ENCODE assay signal across 13 mouse cellular contexts in the genomic region with DNA sequence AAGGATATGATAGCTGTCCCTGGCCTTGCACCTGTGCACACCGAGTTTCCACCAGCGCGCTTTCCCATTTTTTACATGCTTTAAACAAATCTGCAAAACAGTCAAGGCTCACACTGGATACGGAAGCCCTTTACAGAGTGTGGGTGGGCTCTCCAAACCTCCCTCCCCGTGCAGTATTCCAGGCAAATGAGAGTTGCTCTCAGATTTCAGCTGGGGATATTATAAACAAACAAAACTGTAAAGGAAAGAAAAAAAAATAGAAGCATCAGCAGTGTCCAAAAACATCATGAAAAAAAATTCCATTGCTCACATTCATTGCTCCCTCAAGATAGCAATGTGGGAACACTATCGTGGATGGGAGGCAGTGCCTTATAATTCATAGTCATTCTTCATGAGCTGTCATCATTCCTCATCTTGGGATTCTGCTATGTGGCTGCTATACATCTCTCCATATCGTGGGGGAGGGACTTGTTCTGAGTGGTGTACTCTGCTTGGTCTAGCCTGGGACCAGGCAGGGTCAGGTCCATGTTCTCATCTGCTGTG.
"Had no signal": no experiment of that assay in that cellular context is flagged by ENCODE, and none has a peak within 500 bp of the region (broad histone marks: within the 10 kb centered on the region; RNA-seq: fewer than 3 reads in every experiment).

No protein-coding gene starts in this region.

- H3K27ac ChIP-seq: layer of hippocampus, adult 2 months; limb, embryonic 13.5 days; liver, embryonic 14.5 days; midbrain, embryonic 12.5 days; neural tube, embryonic 15.5 days; stomach, embryonic 15.5 days had no signal

- H3K4me3 ChIP-seq: layer of hippocampus, adult 2 months; limb, embryonic 13.5 days; midbrain, embryonic 12.5 days; myocyte; neural tube, embryonic 15.5 days; stomach, embryonic 15.5 days had no signal

- H3K4me1 ChIP-seq: midbrain, embryonic 12.5 days; neural tube, embryonic 15.5 days; stomach, embryonic 15.5 days had no signal

- H3K9ac ChIP-seq: limb, embryonic 13.5 days; liver, embryonic 14.5 days; midbrain, embryonic 12.5 days; neural tube, embryonic 15.5 days; stomach, embryonic 15.5 days had no signal

- ATAC-seq: intestine, postnatal 0 days had no signal

- H3K36me3 ChIP-seq: limb, embryonic 13.5 days; midbrain, embryonic 12.5 days; neural tube, embryonic 15.5 days; stomach, embryonic 15.5 days had no signal

- DNase-seq: kidney, adult 8-10 months; kidney, postnatal 36 days; left cerebral cortex, postnatal 4 days; right cerebral cortex, postnatal 14 days; thymus, postnatal 36 days had no signal

- H3K9me3 ChIP-seq: limb, embryonic 13.5 days; midbrain, embryonic 12.5 days; neural tube, embryonic 15.5 days; stomach, embryonic 15.5 days had no signal

- H3K27me3 ChIP-seq: limb, embryonic 13.5 days; midbrain, embryonic 12.5 days; neural tube, embryonic 15.5 days; stomach, embryonic 15.5 days had no signal

- H3K4me2 ChIP-seq: limb, embryonic 13.5 days; midbrain, embryonic 12.5 days; neural tube, embryonic 15.5 days; stomach, embryonic 15.5 days had no signal
